Mouse (Mus musculus) heart, postnatal 0 days (tissue): Measurements from ENCODE around the gene Rassf8. TPM values are rescaled to one million over a fixed set of nuclear protein-coding genes. Genes with fewer than 3 reads are reported as not detected.
A peak's percentile ranks its signal among the peaks of the same experiment; 100 is the strongest.

ENCODE experiments used
- ATAC-seq: fragments of 200-750 bp; cut with Nextera tagmentation; 2 replicates; pipeline ENCODE4 v1.8.0; 2017; ENCODE audit warnings: low read depth, moderate number of reproducible peaks, moderate library complexity; ENCODE audit not compliant: insufficient read depth
- DNase-seq: peaks from one replicate; pipeline ENCODE4 v3.0.0-alpha.2; 2016; ENCODE audit warnings: low spot score
- H3K27ac ChIP-seq: fragments of 300-500 bp; sonication (generic); 2 replicates; pipeline ENCODE4 v1.5.1; 2014; ENCODE audit warnings: low read depth, mild to moderate bottlenecking
- H3K27me3 ChIP-seq: fragments of 300-500 bp; sonication (generic); 2 replicates; pipeline ENCODE4 v1.6.1; 2014; ENCODE audit warnings: low read length, mixed read lengths; ENCODE audit not compliant: control insufficient read depth, insufficient read depth
- H3K36me3 ChIP-seq: fragments of 300-500 bp; sonication (generic); replicated peaks from 2 replicates; pipeline ENCODE4 v1.6.1; 2014; ENCODE audit warnings: low read length, mixed read lengths; ENCODE audit not compliant: control insufficient read depth, insufficient read depth
- H3K4me1 ChIP-seq: fragments of 300-500 bp; sonication (generic); 2 replicates; pipeline ENCODE4 v1.6.1; 2014; ENCODE audit warnings: antibody characterized with exemption; ENCODE audit not compliant: control insufficient read depth, insufficient read depth
- H3K4me2 ChIP-seq: fragments of 300-500 bp; sonication (generic); 2 replicates; pipeline ENCODE4 v1.6.1; 2014; ENCODE audit warnings: low read depth, mild to moderate bottlenecking, low read length, moderate library complexity
- H3K4me3 ChIP-seq: fragments of 300-500 bp; sonication (generic); 2 replicates; pipeline ENCODE4 v1.5.1; 2014; ENCODE audit warnings: low read depth, low read length
- H3K9ac ChIP-seq: fragments of 300-500 bp; sonication (generic); replicated peaks from 2 replicates; pipeline ENCODE4 v1.6.1; 2014; ENCODE audit warnings: low read depth, low read length, mixed read lengths
- H3K9me3 ChIP-seq: fragments of 300-500 bp; sonication (generic); replicated peaks from 2 replicates; pipeline ENCODE4 v1.6.1; 2016; ENCODE audit warnings: low read length; ENCODE audit not compliant: control insufficient read depth
- CTCF ChIP-seq: IDR thresholded peaks from 2 replicates; pipeline ENCODE4 v1.5.1; 2016; ENCODE audit warnings: antibody characterized with exemption, control low read depth, low read depth
- EP300 ChIP-seq: IDR thresholded peaks from 2 replicates; pipeline ENCODE4 v1.6.1; 2016; ENCODE audit warnings: antibody characterized with exemption, low read depth
- WGBS: fragments of 180-500 bp; shearing (Covaris S2); extraction: QIAGEN DNeasy Blood & Tissue Kit; methylation state at CpG from one replicate; pipeline ENCODE4 v1.1.7; 2014; 5-methylcytosine and 5-hydroxymethylcytosine counted together
- polyA plus RNA-seq: library from polyadenylated mRNA; unstranded; fragments of >200 nt; fragmentation: Nextera tagmentation; extraction: Ambion mirVana; gene quantifications from 2 replicates; pipeline ENCODE4 v1.2.1, GENCODE M21; 2015
- total RNA-seq: library from RNA; depleted of rRNA; stranded (reverse); fragments of >200 nt; gene quantifications from 2 replicates; pipeline ENCODE4 v1.2.3, GENCODE M21; 2014; ENCODE audit warnings: low replicate concordance

Rassf8 gene
- total and polyA plus RNA-seq, 2 experiments from 2014 or later: 11.1 to 72.6 TPM

GRCm38 (mm10) chr6:145863065-145863971 is 116.8 kb downstream of the Rassf8 start:
- no peaks in the 10 kb centered on the region for H3K27me3 ChIP-seq
- peak overlapping the region; percentile 96 for H3K4me2 ChIP-seq
- H3K9me3 ChIP-seq: no peaks in the 10 kb centered on the region
- TF ChIP-seq EP300 (no peak), CTCF (no peak)
- H3K36me3 ChIP-seq: peaks cover 3% of the 10 kb centered on the region; the same call in 1 of the 2 replicates
- ATAC-seq: peak; percentile 46
- H3K4me3 ChIP-seq: peak overlapping the region; percentile 68
- DNase-seq: peak; percentile 59
- peaks cover 10% of the 10 kb centered on the region; the same call in 1 of the 2 replicates for H3K4me1 ChIP-seq
- peak overlapping the region; percentile 65 for H3K9ac ChIP-seq
- under 1% methylated on average over 90 of the region's 105 CpGs for WGBS
- peak overlapping the region; percentile 75 for H3K27ac ChIP-seq

GRCm38 (mm10) chr6:145864171-145864570 is 117.6 kb downstream of the Rassf8 start:
- peak; percentile 11 for DNase-seq

GRCm38 (mm10) chr6:145865289-145865885 is 118.8 kb downstream of the Rassf8 start, which contains the start of gene Bhlhe41:
Gene Bhlhe41, minus strand, starts transcription at chr6:145865558.
- no peaks in the 10 kb centered on the region for H3K9me3 ChIP-seq
- no peak for TF ChIP-seq EP300
- no peak for TF ChIP-seq CTCF
- H3K4me1 ChIP-seq: peaks cover 10% of the 10 kb centered on the region; the same call in 1 of the 2 replicates
- ATAC-seq: peak; percentile 66
- no peaks in the 10 kb centered on the region for H3K27me3 ChIP-seq
- WGBS: 1% methylated on average over 53 of the region's 57 CpGs
- DNase-seq: peak; percentile 66
- H3K9ac ChIP-seq: peak within 1 kb of the TSS; percentile 65
- H3K27ac ChIP-seq: peak within 1 kb of the TSS; percentile 93
- peak within 1 kb of the TSS; percentile 96 for H3K4me2 ChIP-seq
- peak within 1 kb of the TSS; percentile 68 for H3K4me3 ChIP-seq
- no peaks in the 10 kb centered on the region for H3K36me3 ChIP-seq

More at GRCm38 (mm10) chr6:145864171-145864570, 117.6 kb downstream of the Rassf8 start:
- H3K27me3 ChIP-seq: no peaks in the 10 kb centered on the region
- no peak for ATAC-seq
- peak overlapping the region; percentile 68 for H3K4me3 ChIP-seq
- peak overlapping the region; percentile 96 for H3K4me2 ChIP-seq
- no peaks in the 10 kb centered on the region for H3K36me3 ChIP-seq
- TF ChIP-seq EP300: no peak
- no peak for TF ChIP-seq CTCF
- 5% methylated on average over 8 of the region's 8 CpGs for WGBS
- no peaks in the 10 kb centered on the region for H3K9me3 ChIP-seq
- H3K27ac ChIP-seq: peak overlapping the region; percentile 75
- peaks cover 10% of the 10 kb centered on the region; the same call in 1 of the 2 replicates for H3K4me1 ChIP-seq
- peak overlapping the region; percentile 65 for H3K9ac ChIP-seq

GRCm38 (mm10) chr6:145865886-145866851 is 119.6 kb downstream of the Rassf8 start:
- peak overlapping the region; percentile 68 for H3K4me3 ChIP-seq
- no peaks in the 10 kb centered on the region for H3K9me3 ChIP-seq
- under 1% methylated on average over 59 of the region's 69 CpGs for WGBS
- ATAC-seq (peak; percentile 79), DNase-seq (peak; percentile 87)
- H3K36me3 ChIP-seq: no peaks in the 10 kb centered on the region
- H3K4me1 ChIP-seq: peaks cover 10% of the 10 kb centered on the region
- no peaks in the 10 kb centered on the region for H3K27me3 ChIP-seq
- H3K9ac ChIP-seq: peak overlapping the region; percentile 65
- TF ChIP-seq CTCF (no peak), EP300 (0 out of 2 replicates have a peak, but pooled peaks have one; percentile 71)
- peak overlapping the region; percentile 93 for H3K27ac ChIP-seq
- peak overlapping the region; percentile 96 for H3K4me2 ChIP-seq
